Mouse (Mus musculus) kidney, postnatal 4 days (tissue): ENCODE results near the gene Carns1.

Experiments used
- DNase-seq, 2 experiments: peaks; one replicate each; pipeline ENCODE4 v3.0.0; 2021; ENCODE audit warnings: mixed read lengths in 2 of 2

The Carns1 gene

GRCm38 (mm10) chr19:4201291-4201909 lies 26.1 kb upstream of the Carns1 start, which contains the start of gene Rad9a:
Rad9a (minus strand) TSS chr19:4201662.
- peak; percentile 97 to 98 for DNase-seq

- no peak for DNase-seq
Observed at GRCm38 (mm10) chr19:4197180-4197579, 21.9 kb upstream of the Carns1 start.

- peak; percentile 43 to 54 for DNase-seq
Observed at GRCm38 (mm10) chr19:4196548-4196947, 21.3 kb upstream of the Carns1 start.

GRCm38 (mm10) chr19:4196048-4196447 lies 20.8 kb upstream of the Carns1 start:
- peak in 1 of 2 experiments; percentile 9 for DNase-seq

GRCm38 (mm10) chr19:4194776-4195650 lies 19.7 kb upstream of the Carns1 start:
- DNase-seq, result peak in 1 of 2 experiments; percentile 15

- DNase-seq, result no peak
Observed at GRCm38 (mm10) chr19:4194021-4194724, 18.9 kb upstream of the Carns1 start.

GRCm38 (mm10) chr19:4193129-4193528 lies 17.9 kb upstream of the Carns1 start:
- peak in 1 of 2 experiments; percentile 8 for DNase-seq

GRCm38 (mm10) chr19:4192251-4192985 lies 17.1 kb upstream of the Carns1 start:
- DNase-seq, result no peak

- DNase-seq, result peak; percentile 99
Observed at GRCm38 (mm10) chr19:4191528-4192250, 16.4 kb upstream of the Carns1 start, which contains the start of gene Ppp1ca. Ppp1ca (plus strand) TSS chr19:4192065.

GRCm38 (mm10) chr19:4190831-4191334 lies 15.6 kb upstream of the Carns1 start, which contains the start of gene Tbc1d10c:
Tbc1d10c (minus strand) TSS chr19:4191284.
- peak in 1 of 2 experiments; percentile 60 for DNase-seq

GRCm38 (mm10) chr19:4189051-4189620 lies 13.9 kb upstream of the Carns1 start:
- DNase-seq, result no peak

- no peak for DNase-seq
Observed at GRCm38 (mm10) chr19:4187303-4187702, 12.0 kb upstream of the Carns1 start.

GRCm38 (mm10) chr19:4184976-4185975 lies 10.0 kb upstream of the Carns1 start:
- DNase-seq, result peak; percentile 61 to 70

- no peak for DNase-seq
Observed at GRCm38 (mm10) chr19:4183689-4184088, 8.4 kb upstream of the Carns1 start.

GRCm38 (mm10) chr19:4181892-4182291 lies 6.6 kb upstream of the Carns1 start:
- DNase-seq, result peak; percentile 63 to 73

GRCm38 (mm10) chr19:4180411-4180810 lies 5.1 kb upstream of the Carns1 start:
- no peak for DNase-seq

GRCm38 (mm10) chr19:4172925-4173324 lies 2.4 kb downstream of the Carns1 start:
- no peak for DNase-seq

GRCm38 (mm10) chr19:4171393-4172290 lies 3.6 kb downstream of the Carns1 start:
- no peak for DNase-seq
